Mouse (Mus musculus) naive thymus-derived CD4-positive, alpha-beta T cell, adult 2 months (primary cell): ENCODE measurements around the gene Trpc3.
"Not testable (repeated sequence)": the region's sequence is repeated elsewhere in the genome, so short reads cannot be mapped to it uniquely, and the experiment has no call there.

Source experiments
- DNase-seq: peaks from one replicate; pipeline ENCODE4 v3.0.0-alpha.2; 2011; ENCODE audit warnings: low read depth

The Trpc3 gene

DNA sequence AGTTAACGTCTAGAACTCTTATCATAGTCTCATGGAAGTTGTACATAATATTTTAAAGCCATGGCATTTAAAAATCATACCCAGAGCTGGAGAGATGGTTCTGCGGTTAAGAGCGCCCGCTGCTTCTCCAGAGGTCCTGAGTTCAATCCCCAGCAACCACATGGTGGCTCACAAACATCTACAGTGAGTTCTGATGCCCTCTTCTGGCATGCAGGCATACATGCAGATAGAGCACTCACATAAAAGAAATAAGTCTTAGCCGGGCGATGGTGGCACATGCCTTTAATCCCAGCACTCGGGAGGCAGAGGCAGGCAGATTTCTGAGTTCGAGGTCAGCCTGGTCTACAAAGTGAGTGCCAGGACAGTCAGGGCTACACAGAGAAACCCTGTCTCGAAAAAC lies 90.2 kb downstream of the Trpc3 start:
- DNase-seq = not testable (repeated sequence)

DNA sequence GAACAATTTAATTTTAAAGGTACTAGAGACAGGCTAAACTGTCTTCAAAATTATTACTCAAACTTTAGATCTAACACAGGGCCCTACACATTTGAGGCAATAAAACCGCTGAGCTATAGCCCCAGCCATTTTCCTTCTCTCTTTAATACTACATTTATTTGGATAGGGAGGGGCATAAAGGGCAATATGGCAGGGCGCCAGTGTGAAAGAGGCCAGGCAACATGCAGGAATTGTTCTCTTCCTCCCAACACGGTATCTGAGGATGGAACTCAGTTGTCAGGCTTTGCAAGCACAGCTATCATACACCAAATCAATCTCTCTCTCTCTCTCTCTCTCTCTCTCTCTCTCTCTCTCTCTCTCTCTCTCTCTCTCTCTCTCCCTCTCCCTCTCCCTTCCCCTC lies 91.2 kb downstream of the Trpc3 start:
- DNase-seq = no peak

DNA sequence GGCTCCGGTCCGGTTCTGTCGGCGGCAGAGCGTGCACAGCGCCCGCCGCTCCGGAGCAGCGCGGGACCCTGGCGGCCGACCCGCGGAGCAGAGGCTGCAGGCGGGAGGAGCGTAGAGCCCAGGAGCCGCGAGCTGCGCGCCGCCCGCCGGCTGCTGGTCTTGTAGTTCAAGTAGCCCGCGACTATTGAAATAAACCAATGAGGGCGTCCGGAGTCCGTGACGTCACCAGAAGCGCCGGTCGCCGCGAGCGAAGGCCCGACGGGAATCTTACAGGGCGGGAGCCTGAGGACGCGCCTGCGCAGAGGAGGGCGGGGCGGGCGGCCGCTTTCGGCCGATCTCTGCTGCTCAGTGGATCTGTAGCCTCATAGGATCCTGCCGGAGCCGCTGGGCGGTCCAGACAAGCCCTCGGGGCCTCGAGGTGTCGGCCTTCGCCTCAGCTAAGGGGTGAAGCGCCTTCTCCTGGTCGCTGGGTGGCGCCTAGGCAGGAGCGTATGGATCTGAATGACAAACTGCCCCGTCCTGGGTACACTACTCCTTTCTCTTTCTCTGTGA lies 118.1 kb downstream of the Trpc3 start, which contains the start of gene Ccna2:
Gene Ccna2, minus strand, starts transcription at position 324 of the 552 bp plus-strand sequence.
- DNase-seq = peak; percentile 97

DNA sequence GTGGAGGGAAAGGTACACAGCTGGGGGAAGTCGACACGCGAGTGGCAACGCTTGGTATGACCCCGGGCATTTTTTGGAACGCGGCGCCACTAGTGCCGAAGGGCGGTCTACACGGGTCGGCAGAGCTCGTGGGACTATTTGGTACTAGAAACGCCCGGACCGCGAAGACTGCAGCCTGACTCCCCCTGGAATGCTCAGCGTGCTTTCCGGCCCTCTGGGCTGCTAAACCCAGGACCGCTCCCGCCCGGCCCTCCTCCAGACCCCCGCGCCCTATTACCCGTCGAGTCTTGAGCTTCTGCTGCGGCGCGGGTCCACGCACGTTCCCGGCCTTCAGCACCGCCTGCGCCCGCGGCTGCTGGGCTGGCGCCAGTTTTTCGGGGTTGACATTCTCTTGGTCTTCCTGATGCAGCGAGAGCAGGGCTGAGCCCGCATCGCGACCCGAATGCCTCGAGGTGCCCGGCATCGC lies 118.6 kb downstream of the Trpc3 start:
- peak; percentile 7 for DNase-seq
